Mouse (Mus musculus): ENCODE results near the gene Phgr1. TPM values are rescaled to one million over a fixed set of nuclear protein-coding genes. Genes with fewer than 3 reads are reported as not detected.
A peak's percentile ranks its signal among the peaks of the same experiment; 100 is the strongest.

The Phgr1 gene
- polyA plus RNA-seq (2012; ENCODE audit: insufficient read depth, low replicate concordance), result 17.2 and 54.9 TPM in 2 replicates

GRCm38 (mm10) chr2:118772158-118772874 is at the start of gene Phgr1:
Gene Phgr1, plus strand, starts transcription at chr2:118772769.
- H3K4me1 ChIP-seq, result peaks cover 16% of the 10 kb centered on the region
- H3K4me3 ChIP-seq (replicated peaks), result no peak within 1 kb of the TSS
- H3K27me3 ChIP-seq (replicated peaks), result peaks cover 45% of the 10 kb centered on the region
- H3K36me3 ChIP-seq (replicated peaks; ENCODE audit: low read length), result no peaks in the 10 kb centered on the region
- TF ChIP-seq FLI1 (IDR thresholded peaks at IDR 0.05; ENCODE audit: low read length), result no peak
- peaks cover 5% of the 10 kb centered on the region for H3K9me3 ChIP-seq

- no peak for TF ChIP-seq FLI1 (IDR thresholded peaks at IDR 0.05; ENCODE audit: low read length)
- TF ChIP-seq GATA1 (IDR thresholded peaks at IDR 0.05; ENCODE audit: borderline replicate concordance, low read length), result peak; percentile 32; the same call in 1 of the 3 replicates
- Histone ChIP-seq H3K27me3 (replicated peaks) (no peaks in the 10 kb centered on the region), H3K9me3 (no peaks in the 10 kb centered on the region), H3K4me1 (peaks cover 70% of the 10 kb centered on the region), H3K4me3 (replicated peaks) (peak overlapping the region; percentile 74), H3K36me3 (replicated peaks; ENCODE audit: low read length) (peaks cover 77% of the 10 kb centered on the region)
These were observed 48.7 kb upstream of the Phgr1 start for GRCm38 (mm10) chr2:118723693-118724486.

- H3K27me3 ChIP-seq (replicated peaks), result no peaks in the 10 kb centered on the region
- H3K4me3 ChIP-seq (replicated peaks), result peak overlapping the region; percentile 23
- H3K36me3 ChIP-seq (replicated peaks; ENCODE audit: low read length), result peaks cover 61% of the 10 kb centered on the region
- TF ChIP-seq FLI1 (IDR thresholded peaks at IDR 0.05; ENCODE audit: low read length) (no peak), GATA1 (IDR thresholded peaks at IDR 0.05; ENCODE audit: borderline replicate concordance, low read length) (no peak)
- no peaks in the 10 kb centered on the region for H3K9me3 ChIP-seq
- H3K4me1 ChIP-seq, result peaks cover 83% of the 10 kb centered on the region
These were observed 47.1 kb upstream of the Phgr1 start for GRCm38 (mm10) chr2:118725511-118725910.

- Histone ChIP-seq H3K9me3 (no peaks in the 10 kb centered on the region), H3K4me1 (peaks cover 92% of the 10 kb centered on the region), H3K27me3 (replicated peaks) (no peaks in the 10 kb centered on the region), H3K36me3 (replicated peaks; ENCODE audit: low read length) (peaks cover 49% of the 10 kb centered on the region), H3K4me3 (replicated peaks) (peak overlapping the region; percentile 90)
- TF ChIP-seq FLI1 (IDR thresholded peaks at IDR 0.05; ENCODE audit: low read length), result no peak
These were observed 45.7 kb upstream of the Phgr1 start for GRCm38 (mm10) chr2:118726873-118727272.

- peaks cover 39% of the 10 kb centered on the region for H3K36me3 ChIP-seq (replicated peaks; ENCODE audit: low read length)
- no peak for TF ChIP-seq FLI1 (IDR thresholded peaks at IDR 0.05; ENCODE audit: low read length)
- peaks cover 2% of the 10 kb centered on the region for H3K27me3 ChIP-seq (replicated peaks)
- H3K4me1 ChIP-seq, result peaks cover 84% of the 10 kb centered on the region
- peak overlapping the region; percentile 90 for H3K4me3 ChIP-seq (replicated peaks)
- no peaks in the 10 kb centered on the region for H3K9me3 ChIP-seq
These were observed 44.7 kb upstream of the Phgr1 start for GRCm38 (mm10) chr2:118727911-118728310.

GRCm38 (mm10) chr2:118728337-118728736 is 44.2 kb upstream of the Phgr1 start, which contains the start of gene Plcb2:
Gene Plcb2, minus strand, starts transcription at chr2:118728438.
- TF ChIP-seq GATA1 (IDR thresholded peaks at IDR 0.05; ENCODE audit: borderline replicate concordance, low read length), result no peak
- TF ChIP-seq FLI1 (IDR thresholded peaks at IDR 0.05; ENCODE audit: low read length), result no peak
- H3K27me3 ChIP-seq (replicated peaks), result peaks cover 2% of the 10 kb centered on the region
- peak within 1 kb of the TSS; percentile 90 for H3K4me3 ChIP-seq (replicated peaks)
- H3K36me3 ChIP-seq (replicated peaks; ENCODE audit: low read length), result peaks cover 35% of the 10 kb centered on the region
- H3K9me3 ChIP-seq, result no peaks in the 10 kb centered on the region
- peaks cover 80% of the 10 kb centered on the region for H3K4me1 ChIP-seq

GRCm38 (mm10) chr2:118729194-118729593 is 43.4 kb upstream of the Phgr1 start:
- TF ChIP-seq GATA1 (IDR thresholded peaks at IDR 0.05; ENCODE audit: borderline replicate concordance, low read length) (no peak), FLI1 (IDR thresholded peaks at IDR 0.05; ENCODE audit: low read length) (no peak)
- H3K27me3 ChIP-seq (replicated peaks), result peaks cover 2% of the 10 kb centered on the region
- peaks cover 27% of the 10 kb centered on the region for H3K36me3 ChIP-seq (replicated peaks; ENCODE audit: low read length)

GRCm38 (mm10) chr2:118729816-118730621 is 42.5 kb upstream of the Phgr1 start:
- H3K9me3 ChIP-seq, result no peaks in the 10 kb centered on the region
- no peak for TF ChIP-seq GATA1 (IDR thresholded peaks at IDR 0.05; ENCODE audit: borderline replicate concordance, low read length)
- no peak for TF ChIP-seq FLI1 (IDR thresholded peaks at IDR 0.05; ENCODE audit: low read length)
- peaks cover 2% of the 10 kb centered on the region for H3K27me3 ChIP-seq (replicated peaks)
- H3K36me3 ChIP-seq (replicated peaks; ENCODE audit: low read length), result peaks cover 18% of the 10 kb centered on the region
- peaks cover 70% of the 10 kb centered on the region for H3K4me1 ChIP-seq
- H3K4me3 ChIP-seq (replicated peaks), result no peak overlapping the region

More at GRCm38 (mm10) chr2:118729194-118729593, 43.4 kb upstream of the Phgr1 start:
- Histone ChIP-seq H3K4me1 (peaks cover 78% of the 10 kb centered on the region), H3K4me3 (replicated peaks) (peak overlapping the region; percentile 90), H3K9me3 (no peaks in the 10 kb centered on the region)

- Histone ChIP-seq H3K4me1 (peaks cover 64% of the 10 kb centered on the region), H3K36me3 (replicated peaks; ENCODE audit: low read length) (peaks cover 13% of the 10 kb centered on the region), H3K4me3 (replicated peaks) (peak overlapping the region; percentile 81), H3K9me3 (no peaks in the 10 kb centered on the region), H3K27me3 (replicated peaks) (peaks cover 2% of the 10 kb centered on the region)
- no peak for TF ChIP-seq FLI1 (IDR thresholded peaks at IDR 0.05; ENCODE audit: low read length)
- no peak for TF ChIP-seq GATA1 (IDR thresholded peaks at IDR 0.05; ENCODE audit: borderline replicate concordance, low read length)
These were observed 42.0 kb upstream of the Phgr1 start for GRCm38 (mm10) chr2:118730622-118730915.
